Mouse (Mus musculus) gastrocnemius, postnatal 10 days (tissue): ENCODE results near the gene Lgals3. TPM values are rescaled to one million over a fixed set of nuclear protein-coding genes. Genes with fewer than 3 reads are reported as not detected.

ENCODE experiments used
- DNase-seq: peaks from one replicate; pipeline ENCODE4 v3.0.0; 2021; ENCODE audit warnings: mixed read lengths
- total RNA-seq, 2 experiments: library from RNA; stranded (reverse); gene quantifications; 2 replicates each; pipeline ENCODE4 v1.2.3; 2021

The Lgals3 gene
- total RNA-seq, 2 experiments from 2014 or later: 6.2 to 9.6 TPM

- no peak for DNase-seq
These were observed 54.9 kb downstream of the Lgals3 start for GRCm38 (mm10) chr14:47422466-47422865.

- no peak for DNase-seq
These were observed 65.4 kb downstream of the Lgals3 start for GRCm38 (mm10) chr14:47432987-47433386.

Other genes starting within 250 kb of the Lgals3 start
- gene Gch1, start 178.3 kb upstream of the Lgals3 start, total RNA-seq: 1 to 10 TPM; 1.6 to 1.9 TPM
- gene Wdhd1, start 90.9 kb upstream of the Lgals3 start, total RNA-seq: 1 to 10 TPM; 3.4 to 5.9 TPM
- gene Socs4, start 90.8 kb upstream of the Lgals3 start, total RNA-seq: 10 to 100 TPM in 1 of 2 experiments, 1 to 10 TPM in 1; 8.7 to 10.8 TPM
- gene Mapk1ip1l, start 69.5 kb upstream of the Lgals3 start, total RNA-seq: 10 to 100 TPM; 39.2 to 50.4 TPM
- 10 to 100 TPM in 1 of 2 experiments, 1 to 10 TPM in 1; 5.0 to 10.0 TPM for gene Dlgap5, start 50.7 kb downstream of the Lgals3 start, total RNA-seq
- 10 to 100 TPM; 12.9 to 14.4 TPM for gene Fbxo34, start 82.7 kb downstream of the Lgals3 start, total RNA-seq
- gene Atg14, start 202.9 kb downstream of the Lgals3 start, total RNA-seq: 1 to 10 TPM; 6.0 to 7.6 TPM